Mouse (Mus musculus) myocyte (in vitro differentiated cells): ENCODE measurements at regions not wholly inside any gene's neighbourhood (a gene's known extent, or its start where the extent isn't known, plus 50 kb on each side); places are given as distances from the start of the nearest gene placed in this dataset.

ENCODE experiments used
- E2F4 ChIP-seq: IDR thresholded peaks from one replicate; pipeline ENCODE4 v1.6.1; 2011; ENCODE audit warnings: mild to moderate bottlenecking, control low read depth, moderate library complexity; ENCODE audit not compliant: insufficient read depth
- MAX ChIP-seq: IDR thresholded peaks from one replicate; pipeline ENCODE4 v1.6.1; 2011; ENCODE audit warnings: low read depth, mild to moderate bottlenecking, control low read depth
- POLR2A ChIP-seq: IDR thresholded peaks from one replicate; pipeline ENCODE4 v1.6.1; 2011; ENCODE audit warnings: low read depth, mild to moderate bottlenecking, control low read depth, moderate library complexity; ENCODE audit not compliant: insufficient read length
- USF1 ChIP-seq: IDR thresholded peaks from one replicate; pipeline ENCODE4 v1.6.1; 2011; ENCODE audit warnings: low read depth, mild to moderate bottlenecking, control low read depth, moderate library complexity

DNA sequence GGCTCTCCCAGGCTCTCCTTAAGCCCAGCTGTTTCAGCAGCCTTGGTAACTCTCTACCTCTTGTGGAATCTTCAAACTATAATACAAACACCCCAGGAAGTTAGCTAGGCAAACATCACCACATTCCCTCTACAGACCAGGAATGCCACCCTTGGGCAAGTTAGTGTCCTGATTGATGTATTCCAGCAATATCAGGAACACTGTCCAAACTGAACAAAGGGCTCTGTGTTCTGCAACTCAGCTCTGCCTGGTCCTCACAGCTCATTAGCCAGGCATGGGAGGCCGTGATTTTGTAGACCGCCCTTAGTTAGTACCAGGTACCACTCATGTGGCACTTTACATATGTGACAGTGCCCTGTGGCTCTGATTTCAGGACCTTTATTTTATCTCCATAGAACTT is 214.5 kb upstream of the Six2 start:
- no peak for TF ChIP-seq MAX
- TF ChIP-seq E2F4 = no peak
- TF ChIP-seq USF1 = no peak
- no peak for TF ChIP-seq POLR2A
